Mouse (Mus musculus): Measurements from ENCODE around the gene Carmil1. TPM values are rescaled to one million over a fixed set of nuclear protein-coding genes. Genes with fewer than 3 reads are reported as not detected.

Gene Carmil1
- total RNA-seq, 2 experiments from 2014 or later: 53.4 to 62.3 TPM

- DNase-seq (ENCODE audit: low spot score in 2 of 2): no peak
Observed at GRCm38 (mm10) chr13:24049267-24050034, 231.1 kb downstream of the Carmil1 start.

GRCm38 (mm10) chr13:24048611-24049010 lies 232.0 kb downstream of the Carmil1 start:
- DNase-seq (ENCODE audit: low spot score in 2 of 2): no peak

- DNase-seq (ENCODE audit: low spot score in 2 of 2): no peak
Observed at GRCm38 (mm10) chr13:24045271-24045670, 235.3 kb downstream of the Carmil1 start.

- no peak for DNase-seq (ENCODE audit: low spot score in 2 of 2)
Observed at GRCm38 (mm10) chr13:24040221-24040620, 240.4 kb downstream of the Carmil1 start.

- no peak for DNase-seq (ENCODE audit: low spot score in 2 of 2)
Observed at GRCm38 (mm10) chr13:24037502-24037901, 243.1 kb downstream of the Carmil1 start.

GRCm38 (mm10) chr13:24036150-24036549 lies 244.4 kb downstream of the Carmil1 start:
- no peak for DNase-seq (ENCODE audit: low spot score in 2 of 2)

- DNase-seq (ENCODE audit: low spot score in 2 of 2): no peak
Observed at GRCm38 (mm10) chr13:24027191-24028170, 253.1 kb downstream of the Carmil1 start.

GRCm38 (mm10) chr13:24018515-24018914 lies 262.1 kb downstream of the Carmil1 start:
- DNase-seq (ENCODE audit: low spot score in 2 of 2): no peak

GRCm38 (mm10) chr13:24005528-24005927 lies 275.1 kb downstream of the Carmil1 start:
- no peak for DNase-seq (ENCODE audit: low spot score in 2 of 2)

GRCm38 (mm10) chr13:24001797-24002196 lies 278.8 kb downstream of the Carmil1 start:
- DNase-seq (ENCODE audit: low spot score in 2 of 2): no peak

- DNase-seq (ENCODE audit: low spot score in 2 of 2): no peak
Observed at GRCm38 (mm10) chr13:24001081-24001480, 279.5 kb downstream of the Carmil1 start.

- no peak for DNase-seq (ENCODE audit: low spot score in 2 of 2)
Observed at GRCm38 (mm10) chr13:23998826-23999225, 281.8 kb downstream of the Carmil1 start.

- DNase-seq (ENCODE audit: low spot score in 2 of 2): no peak
Observed at GRCm38 (mm10) chr13:23994756-23995155, 285.8 kb downstream of the Carmil1 start.

- DNase-seq (ENCODE audit: low spot score in 2 of 2): no peak
Observed at GRCm38 (mm10) chr13:23994024-23994423, 286.6 kb downstream of the Carmil1 start.

GRCm38 (mm10) chr13:23990928-23991327 lies 289.7 kb downstream of the Carmil1 start, which contains the start of gene Scgn:
TSS of gene Scgn (minus strand) at chr13:23991214.
- peak; percentile 16 to 39 for DNase-seq (ENCODE audit: low spot score in 2 of 2)

GRCm38 (mm10) chr13:23990451-23990850 lies 290.1 kb downstream of the Carmil1 start:
- no peak for DNase-seq (ENCODE audit: low spot score in 2 of 2)

- DNase-seq (ENCODE audit: low spot score in 2 of 2): no peak
Observed at GRCm38 (mm10) chr13:23985130-23985529, 295.5 kb downstream of the Carmil1 start.

GRCm38 (mm10) chr13:23972271-23972670 lies 308.3 kb downstream of the Carmil1 start:
- DNase-seq (ENCODE audit: low spot score in 2 of 2): no peak

- no peak for DNase-seq (ENCODE audit: low spot score in 2 of 2)
Observed at GRCm38 (mm10) chr13:23971870-23972269, 308.7 kb downstream of the Carmil1 start.

GRCm38 (mm10) chr13:23964909-23965308 lies 315.7 kb downstream of the Carmil1 start:
- DNase-seq (ENCODE audit: low spot score in 2 of 2): no peak

All from adrenal gland, postnatal 4 days (tissue).